Mouse (Mus musculus) olfactory bulb, adult 2 months (tissue): Measurements from ENCODE around the gene Pgls.

Experiments used
- CTCF ChIP-seq: fragments of 200-500 bp; IDR thresholded peaks from 2 replicates; pipeline ENCODE4 v1.5.1; 2012; ENCODE audit warnings: low read depth, mild to moderate bottlenecking, low read length, moderate library complexity; ENCODE audit not compliant: insufficient read depth
- POLR2A ChIP-seq: fragments of 200-500 bp; IDR thresholded peaks from 2 replicates; pipeline ENCODE4 v1.6.1; 2012; ENCODE audit warnings: mild to moderate bottlenecking, low read depth, low read length, moderate library complexity; ENCODE audit not compliant: insufficient read depth

DNA sequence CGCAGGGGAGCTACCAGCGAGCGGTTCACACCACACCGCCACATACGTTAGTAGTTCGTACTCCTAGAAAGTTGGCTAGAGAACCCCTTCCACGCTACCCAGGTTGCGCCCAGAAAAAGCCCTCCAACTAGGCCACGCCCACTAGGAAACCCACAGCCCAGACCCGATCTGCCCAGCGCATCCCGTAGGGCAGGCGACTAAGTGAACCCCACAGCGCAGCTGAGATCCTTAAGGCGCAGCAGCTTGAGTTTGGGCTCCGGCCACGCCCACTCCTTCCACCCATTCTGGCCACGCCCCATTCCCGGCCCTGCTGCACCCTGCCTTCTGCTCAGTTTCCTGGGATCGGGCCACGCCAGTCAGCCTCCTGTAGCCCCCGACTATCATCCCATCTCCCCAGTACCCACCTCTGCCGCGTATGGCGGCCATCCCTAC, 37.8 kb downstream of the Pgls start:
- TF ChIP-seq POLR2A (no peak), CTCF (no peak)
